In the genomic region with DNA sequence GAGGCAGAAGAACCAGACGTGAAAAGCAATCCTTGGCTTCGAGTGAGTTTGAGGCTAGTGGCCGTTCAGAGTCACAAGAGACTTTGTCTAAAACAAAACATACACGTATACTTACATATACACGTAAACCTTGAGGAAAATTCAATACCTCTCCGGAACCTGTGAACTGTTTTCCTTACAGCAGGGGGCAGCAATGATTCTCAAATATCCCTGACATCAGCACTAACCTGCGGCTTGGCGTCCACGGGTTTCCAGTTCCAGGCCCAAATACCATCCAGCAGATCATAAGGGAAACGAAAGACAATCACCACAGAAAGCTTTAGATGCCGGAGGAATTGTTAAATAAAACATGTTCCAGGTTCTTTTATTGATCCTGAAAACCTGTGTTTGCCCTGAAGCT, we compare ENCODE assay signal across 9 mouse cellular contexts. TPM values are rescaled to one million over a fixed set of nuclear protein-coding genes. Genes with fewer than 3 reads are reported as not detected.
DNase-seq lines count a peak whose midpoint lies in the region; ATAC-seq and TF ChIP-seq lines count a peak whose summit lies in the region.
"Had no signal": no experiment of that assay in that cellular context is flagged by ENCODE, and none has a peak within 500 bp of the region (broad histone marks: within the 10 kb centered on the region; RNA-seq: fewer than 3 reads in every experiment).

No protein-coding gene starts in this region.

- H3K79me2 ChIP-seq in CH12.LX (replicated peaks; ENCODE audit: control insufficient read depth, extremely low read depth, insufficient read depth, poor library complexity, severe bottlenecking), result no peaks in the 10 kb centered on the region

- H3K9ac ChIP-seq in CH12.LX (ENCODE audit: insufficient read depth, low read depth), result no peak overlapping the region
- no peak overlapping the region for H3K9ac ChIP-seq in lung, embryonic 14.5 days
- H3K9ac ChIP-seq: limb, embryonic 15.5 days had no signal

- peak overlapping the region; percentile 59; the same call in 1 of the 2 replicates for H3K4me2 ChIP-seq in CH12.LX (ENCODE audit: insufficient read depth, low read depth, poor library complexity, severe bottlenecking)
- H3K4me2 ChIP-seq in lung, embryonic 14.5 days, result no peak overlapping the region
- H3K4me2 ChIP-seq: limb, embryonic 15.5 days had no signal

- no peak overlapping the region for H3K27ac ChIP-seq in CH12.LX (ENCODE audit: insufficient read depth, low read depth)
- no peak overlapping the region for H3K27ac ChIP-seq in lung, embryonic 14.5 days (ENCODE audit: low read depth)

- H3K4me1 ChIP-seq in CH12.LX (ENCODE audit: control insufficient read depth in 1 of 2, insufficient read depth in 2 of 2), result peaks cover 0 to 2% of the 10 kb centered on the region in 2 experiments; a peak in 1 of 4 replicates
- H3K4me1 ChIP-seq in lung, embryonic 14.5 days (ENCODE audit: insufficient read depth), result peaks cover 15% of the 10 kb centered on the region

- dilution Hi-C loops in CH12.LX (cut with MboI; ENCODE audit: extremely low pct_ligation_motif_present, extremely low pct_unique_long_range_greater_than_20kb, low sequenced_read_pairs), result no loop called here

- TF ChIP-seq EP300 in CH12.LX (IDR thresholded peaks at IDR 0.05; ENCODE audit: low read length), result no peak

- H3K9me3 ChIP-seq in CH12.LX (replicated peaks; ENCODE audit: low read length), result no peaks in the 10 kb centered on the region
- no peaks in the 10 kb centered on the region for H3K9me3 ChIP-seq in lung, embryonic 14.5 days (ENCODE audit: low read depth, low read length)
- H3K9me3 ChIP-seq: limb, embryonic 15.5 days had no signal

- peak; percentile 87 for TF ChIP-seq RAD21 in CH12.LX (IDR thresholded peaks at IDR 0.05; ENCODE audit: low read depth, low read length)

- in situ Hi-C loops in CH12.LX (cut with MboI; ENCODE audit: low pct_ligation_motif_present, low pct_unique_long_range_greater_than_20kb, low sequenced_read_pairs), result loop anchor here (25.0 kb wide), 1 partner anchor 446 kb away; no protein-coding TSS in a partner anchor

- no peak for ATAC-seq in lung, embryonic 14.5 days (ENCODE audit: insufficient read depth)

- TF ChIP-seq POLR2A in CH12.LX (IDR thresholded peaks at IDR 0.05; ENCODE audit: low read depth, low read length), result no peak

- 4% methylated on average over 11 of the region's 11 CpGs for WGBS in large intestine, adult 2 months
- 11% methylated on average over 11 of the region's 11 CpGs for WGBS in lung, embryonic 14.5 days

- TF ChIP-seq CTCF in CH12.LX (conservative IDR thresholded peaks at IDR 0.05 in 1 of 2, IDR thresholded peaks at IDR 0.05 in 1 of 2; ENCODE audit: low read depth in 2 of 2, low read length in 2 of 2), result peak; percentile 9 to 87; a peak in 2 of 4 replicates
- peak; percentile 80 for TF ChIP-seq CTCF in lung, embryonic 14.5 days (IDR thresholded peaks at IDR 0.05; ENCODE audit: low read depth)

- H3K4me3 ChIP-seq in CH12.LX (replicated peaks in 1 of 3; ENCODE audit: low read depth in 2 of 3, low read length in 2 of 3, poor library complexity in 1 of 3), result peak overlapping the region in 1 of 3 experiments; percentile 28
- H3K4me3 ChIP-seq in lung, embryonic 14.5 days (ENCODE audit: low read depth, low read length), result no peak overlapping the region
- H3K4me3 ChIP-seq: limb, embryonic 15.5 days had no signal

- no peaks in the 10 kb centered on the region for H3K36me3 ChIP-seq in CH12.LX (replicated peaks in 1 of 2; ENCODE audit: control insufficient read depth in 1 of 2, insufficient read depth in 1 of 2, low read length in 1 of 2)
- no peaks in the 10 kb centered on the region for H3K36me3 ChIP-seq in lung, embryonic 14.5 days (ENCODE audit: insufficient read depth)
- H3K36me3 ChIP-seq: limb, embryonic 15.5 days had no signal

- no peaks in the 10 kb centered on the region for H3K27me3 ChIP-seq in CH12.LX (replicated peaks)
- no peaks in the 10 kb centered on the region for H3K27me3 ChIP-seq in lung, embryonic 14.5 days (ENCODE audit: insufficient read depth, low read length)
- H3K27me3 ChIP-seq: limb, embryonic 15.5 days had no signal

- peak; percentile 81 for DNase-seq in CH12.LX (ENCODE audit: extremely low read depth)
- peak; percentile 77 to 80 for DNase-seq in adrenal gland, adult 18-20 months (ENCODE audit: low spot score in 2 of 2)
- peak; percentile 88 for DNase-seq in embryo, embryonic 11 days
- DNase-seq in heart, adult 9 months (ENCODE audit: low spot score in 2 of 2), result peak; percentile 53 to 84
- DNase-seq in large intestine, adult 2 months (ENCODE audit: low read depth, low spot score), result peak; percentile 82
- DNase-seq in lung, embryonic 14.5 days, result peak; percentile 93
- DNase-seq in retina, embryonic 14.5 days (ENCODE audit: low spot score), result peak; percentile 86
- DNase-seq in thymus, postnatal 14 days, result peak; percentile 86

TF ChIP-seq in CH12.LX, 34 proteins besides CTCF, POLR2A, EP300 and RAD21:
- TF ChIP-seq ZC3H11A (IDR thresholded peaks at IDR 0.05; ENCODE audit: low read depth, low read length) (peak; percentile 39; the same call in 1 of the 2 replicates), SMC3 (IDR thresholded peaks at IDR 0.05; ENCODE audit: low read depth, low read length) (peak; percentile 90), MYC (IDR thresholded peaks at IDR 0.05; ENCODE audit: low read depth, low read length) (no peak), USF2 (conservative IDR thresholded peaks at IDR 0.05; ENCODE audit: low read depth, low read length) (no peak), MAFK (IDR thresholded peaks at IDR 0.05; ENCODE audit: insufficient replicate concordance, low read length) (peak; percentile 97), RCOR1 (conservative IDR thresholded peaks at IDR 0.05; ENCODE audit: low read depth, low read length) (no peak), MAX (IDR thresholded peaks at IDR 0.05; ENCODE audit: low read length) (no peak), IRF4 (IDR thresholded peaks at IDR 0.05; ENCODE audit: low read depth, low read length) (peak; percentile 12; the same call in 1 of the 2 replicates)

RNA-seq across cellular contexts. Expression of gene Terf2, which starts 19.7 kb away (rescaled TPM):
- total RNA-seq in CH12.LX (2012; rRNA removed) (12.5 and 14.5 TPM in 2 replicates), CH12.LX (2014; rRNA removed) (18.3 and 21.0 TPM in 2 replicates)
- 33.2 and 33.7 TPM in 2 replicates for polyA plus RNA-seq in CH12.LX (2012; ENCODE audit: insufficient read length, low read depth)
- 10 to 100 TPM; 20.5 to 22.6 TPM for total RNA-seq in adrenal gland, adult 18-20 months (2021)
- 7.6 and 9.6 TPM in 2 replicates for polyA plus RNA-seq in large intestine, adult 2 months (2012; rRNA removed)
- 13.7 and 14.7 TPM in 2 replicates for polyA plus RNA-seq in lung, embryonic 14.5 days (2014; fragmentation: Nextera tagmentation; extraction: Ambion mirVana)

RNA-seq across cellular contexts. Expression of gene Cyb5b, which starts 34.4 kb away (rescaled TPM):
- total RNA-seq in CH12.LX (2012; rRNA removed) (74.0 and 90.8 TPM in 2 replicates), CH12.LX (2014; rRNA removed) (146 and 156 TPM in 2 replicates)
- 107 and 108 TPM in 2 replicates for polyA plus RNA-seq in CH12.LX (2012; ENCODE audit: insufficient read length, low read depth)
- 100 to 1,000 TPM; 320 to 493 TPM for total RNA-seq in adrenal gland, adult 18-20 months (2021)
- 107 and 208 TPM in 2 replicates for polyA plus RNA-seq in large intestine, adult 2 months (2012; rRNA removed)
- 115 and 117 TPM in 2 replicates for polyA plus RNA-seq in lung, embryonic 14.5 days (2014; fragmentation: Nextera tagmentation; extraction: Ambion mirVana)

RNA-seq across cellular contexts. Expression of gene Tmed6, which starts 50.6 kb away (rescaled TPM):
- 0.55 TPM in 1 of 2 replicates, not detected in the other for total RNA-seq in CH12.LX (2012; rRNA removed)
- 0.97 and 1.1 TPM in 2 replicates for total RNA-seq in CH12.LX (2014; rRNA removed)
- 0.36 and 0.48 TPM in 2 replicates for polyA plus RNA-seq in CH12.LX (2012; ENCODE audit: insufficient read length, low read depth)
- total RNA-seq in adrenal gland, adult 18-20 months (2021), result not detected
- 7.5 and 18.0 TPM in 2 replicates for polyA plus RNA-seq in large intestine, adult 2 months (2012; rRNA removed)
- 1.1 and 2.9 TPM in 2 replicates for polyA plus RNA-seq in lung, embryonic 14.5 days (2014; fragmentation: Nextera tagmentation; extraction: Ambion mirVana)
- polyA plus RNA-seq: limb, embryonic 15.5 days had no signal

RNA-seq across cellular contexts. Expression of gene Nip7, which starts 59.3 kb away (rescaled TPM):
- total RNA-seq in CH12.LX (2012; rRNA removed) (166 and 205 TPM in 2 replicates), CH12.LX (2014; rRNA removed) (210 and 226 TPM in 2 replicates)
- 231 and 233 TPM in 2 replicates for polyA plus RNA-seq in CH12.LX (2012; ENCODE audit: insufficient read length, low read depth)
- 10 to 100 TPM; 47.5 to 54.1 TPM for total RNA-seq in adrenal gland, adult 18-20 months (2021)
- polyA plus RNA-seq in large intestine, adult 2 months (2012; rRNA removed), result 28.4 and 31.3 TPM in 2 replicates
- 101 and 108 TPM in 2 replicates for polyA plus RNA-seq in lung, embryonic 14.5 days (2014; fragmentation: Nextera tagmentation; extraction: Ambion mirVana)

RNA-seq across cellular contexts. Expression of gene Cog8, which starts 59.5 kb away (rescaled TPM):
- total RNA-seq in CH12.LX (2012; rRNA removed) (24.2 and 30.7 TPM in 2 replicates), CH12.LX (2014; rRNA removed) (35.6 and 39.3 TPM in 2 replicates)
- polyA plus RNA-seq in CH12.LX (2012; ENCODE audit: insufficient read length, low read depth), result 31.5 and 35.3 TPM in 2 replicates
- 10 to 100 TPM; 33.2 to 35.3 TPM for total RNA-seq in adrenal gland, adult 18-20 months (2021)
- 28.5 and 33.1 TPM in 2 replicates for polyA plus RNA-seq in large intestine, adult 2 months (2012; rRNA removed)
- polyA plus RNA-seq in lung, embryonic 14.5 days (2014; fragmentation: Nextera tagmentation; extraction: Ambion mirVana), result 37.0 and 40.8 TPM in 2 replicates
